Mouse (Mus musculus): Measurements from ENCODE around the gene Gm20489. TPM values are rescaled to one million over a fixed set of nuclear protein-coding genes. Genes with fewer than 3 reads are reported as not detected.

Gene Gm20489
- not detected for polyA plus RNA-seq (2012; fragmentation: generic; extraction: Trizol)

DNA sequence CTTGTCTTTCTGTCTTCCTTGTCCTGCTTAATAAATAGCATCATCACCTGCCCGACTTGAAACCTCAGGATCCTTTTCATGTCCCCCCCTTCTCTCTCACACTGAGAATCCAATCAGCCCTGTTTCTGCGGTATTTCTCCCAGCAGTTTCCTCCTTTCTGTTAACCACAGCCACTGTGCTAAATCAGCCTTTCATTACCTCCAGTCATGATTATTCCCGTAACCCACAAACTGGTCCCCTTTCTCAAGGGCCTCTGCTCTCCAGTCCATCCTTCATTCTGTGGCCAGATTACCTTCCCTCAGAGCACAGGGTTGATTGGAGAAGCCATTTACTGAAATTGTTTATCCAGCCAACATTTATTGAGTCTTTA, at the start of gene Gm20489:
Gm20489 (minus strand) TSS at position 269 of the 370 bp plus-strand sequence.

DNA sequence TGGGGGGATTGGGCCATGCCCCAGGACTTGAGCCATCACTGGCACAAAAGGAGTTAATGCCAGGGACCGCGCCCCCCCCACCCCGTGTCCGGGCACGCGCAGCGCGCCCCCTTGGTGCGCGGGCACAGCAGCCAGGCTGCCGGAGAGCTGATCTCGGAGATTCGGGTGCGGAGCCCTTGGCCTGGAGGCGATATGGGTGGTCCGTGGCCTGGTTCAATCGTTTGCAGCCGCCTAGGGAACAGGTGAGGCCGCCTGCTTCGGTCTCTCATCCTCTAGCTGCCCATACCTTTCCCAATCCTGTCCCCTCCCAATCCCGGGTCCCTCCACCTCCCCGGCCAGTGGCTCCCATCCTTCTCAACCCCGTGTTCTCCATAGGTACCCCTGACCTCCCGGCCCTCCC, 30.2 kb upstream of the Gm20489 start, which contains the start of gene Nlgn3:
Nlgn3 (plus strand) TSS at position 114 of the 400 bp plus-strand sequence.

DNA sequence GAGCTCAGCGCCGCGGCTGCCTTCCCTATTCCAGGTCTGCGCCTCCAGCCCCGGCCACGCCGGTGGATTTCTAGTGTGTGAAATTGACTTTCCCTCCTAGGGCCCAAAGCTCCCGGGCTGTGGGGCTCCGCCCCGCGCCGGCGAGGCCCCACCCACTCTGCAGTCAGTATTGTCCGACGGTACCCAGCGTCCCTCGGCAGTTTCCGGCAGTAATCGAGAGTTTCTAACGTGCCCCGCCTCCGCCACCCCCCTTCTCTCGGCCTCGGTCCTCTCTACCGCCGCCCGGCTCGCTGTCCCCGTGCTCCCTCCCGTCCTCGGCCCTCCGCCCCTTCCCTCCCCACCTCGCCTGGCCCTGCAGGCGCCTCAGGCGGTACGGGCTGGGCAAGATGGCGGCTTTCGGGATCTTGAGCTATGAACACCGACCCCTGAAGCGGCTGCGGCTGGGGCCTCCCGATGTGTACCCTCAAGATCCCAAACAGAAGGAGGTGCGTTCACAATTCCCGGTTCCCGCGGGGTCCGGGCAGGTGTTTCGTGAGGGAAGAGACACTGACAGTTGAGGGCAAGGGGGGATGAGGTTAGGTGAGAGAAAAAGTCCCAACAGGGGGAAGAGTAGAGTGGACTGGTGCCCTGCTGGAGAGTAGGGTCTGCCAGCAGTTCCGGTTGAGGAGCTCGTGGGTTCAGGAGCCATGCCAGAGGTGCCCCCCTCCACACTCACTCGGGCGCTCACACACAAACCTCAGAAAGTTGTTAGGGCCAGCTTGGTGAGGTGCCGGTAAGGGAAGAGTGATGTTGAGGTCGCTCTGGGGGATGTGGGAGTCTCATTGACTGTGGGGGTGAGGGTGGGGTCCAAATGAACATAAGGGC, 5.3 kb upstream of the Gm20489 start, which contains the start of gene Med12:
Med12 (plus strand) TSS at position 156 of the 864 bp plus-strand sequence.

GRCm38 (mm10) chrX:101268025-101268754, 633 bp downstream of the Gm20489 start, which contains the start of gene Il2rg:
Gene Il2rg (minus strand): TSS chrX:101268255.

GRCm38 (mm10) chrX:101263892-101264291, 4.9 kb downstream of the Gm20489 start, which contains the start of gene Gm614:
Gene Gm614 (minus strand): TSS chrX:101263992.

GRCm38 (mm10) chrX:101253952-101254729, 14.7 kb downstream of the Gm20489 start, which contains the start of gene Foxo4:
Gene Foxo4 (plus strand): TSS chrX:101254528.

GRCm38 (mm10) chrX:101221834-101222795, 46.7 kb downstream of the Gm20489 start, which contains the start of gene Snx12:
Gene Snx12 (minus strand): TSS chrX:101222563.

Other genes with a start within 250 kb of the Gm20489 start
- gene Tex11, start 209.4 kb downstream of the Gm20489 start, polyA plus RNA-seq (2012; fragmentation: generic; extraction: Trizol): not detected
- gene Slc7a3, start 183.0 kb downstream of the Gm20489 start, polyA plus RNA-seq (2012; fragmentation: generic; extraction: Trizol): under 1 TPM; 0.04 to 0.94 TPM
- gene Snx12, start 46.5 kb downstream of the Gm20489 start, polyA plus RNA-seq (2012; fragmentation: generic; extraction: Trizol): 10 to 100 TPM; 41.5 to 57.5 TPM
- gene Foxo4, start 14.5 kb downstream of the Gm20489 start, polyA plus RNA-seq (2012; fragmentation: generic; extraction: Trizol): 10 to 100 TPM in 1 of 2 experiments, 1 to 10 TPM in 1; 4.6 to 23.9 TPM
- gene Gm614, start 5.0 kb downstream of the Gm20489 start, polyA plus RNA-seq (2012; fragmentation: generic; extraction: Trizol): not detected
- gene Il2rg, start 768 bp downstream of the Gm20489 start, polyA plus RNA-seq (2012; fragmentation: generic; extraction: Trizol): 1 to 10 TPM in 1 of 2 experiments, under 1 TPM in 1; 0.96 to 2.8 TPM
- gene Med12, start 5.0 kb upstream of the Gm20489 start, polyA plus RNA-seq (2012; fragmentation: generic; extraction: Trizol): 10 to 100 TPM; 16.8 to 66.3 TPM
- gene Nlgn3, start 30.1 kb upstream of the Gm20489 start, polyA plus RNA-seq (2012; fragmentation: generic; extraction: Trizol): under 1 TPM in 1 of 2 experiments, not detected in 1; 0.05 TPM
- gene Gjb1, start 107.4 kb upstream of the Gm20489 start, polyA plus RNA-seq (2012; fragmentation: generic; extraction: Trizol): under 1 TPM in 1 of 2 experiments, not detected in 1; 0.02 TPM
- gene Zmym3, start 151.8 kb upstream of the Gm20489 start, polyA plus RNA-seq (2012; fragmentation: generic; extraction: Trizol): 10 to 100 TPM; 12.2 to 34.8 TPM
- gene Nono, start 160.3 kb upstream of the Gm20489 start, polyA plus RNA-seq (2012; fragmentation: generic; extraction: Trizol): 100 to 1,000 TPM in 1 of 2 experiments, 10 to 100 TPM in 1; 92.3 to 248 TPM
- under 1 TPM in 1 of 2 experiments, not detected in 1; 0.37 TPM for gene Itgb1bp2, start 180.1 kb upstream of the Gm20489 start, polyA plus RNA-seq (2012; fragmentation: generic; extraction: Trizol)